Mouse (Mus musculus) CH12.LX (cell line): ENCODE measurements around the gene Ptbp3. TPM values are rescaled to one million over a fixed set of nuclear protein-coding genes. Genes with fewer than 3 reads are reported as not detected.

Experiments used
- DNase-seq: peaks from one replicate; pipeline ENCODE4 v3.0.0-alpha.2; 2013; ENCODE audit errors: extremely low read depth
- H3K27ac ChIP-seq: 2 replicates; pipeline ENCODE4 v1.5.1; 2012; ENCODE audit warnings: low read depth, mild to moderate bottlenecking, control low read depth, moderate library complexity; ENCODE audit not compliant: insufficient read depth
- H3K27me3 ChIP-seq: replicated peaks from 2 replicates; pipeline ENCODE3; 2012; ENCODE audit warnings: inconsistent platforms
- H3K36me3 ChIP-seq, 2 experiments: replicated peaks in 1 of 2; 2 replicates each; pipeline versions ENCODE3 to v1.6.1; 2012; ENCODE audit warnings: inconsistent platforms in 1 of 2, low read length in 1 of 2, mild to moderate bottlenecking in 1 of 2, mixed read lengths in 1 of 2, moderate library complexity in 1 of 2; ENCODE audit not compliant: control insufficient read depth in 1 of 2, insufficient read depth in 1 of 2
- H3K4me1 ChIP-seq, 2 experiments: 2 replicates each; pipeline ENCODE4 v1.6.1; 2012; ENCODE audit warnings: inconsistent platforms in 1 of 2, moderate library complexity in 1 of 2; ENCODE audit not compliant: insufficient read depth in 2 of 2, control insufficient read depth in 1 of 2
- H3K4me2 ChIP-seq: 2 replicates; pipeline ENCODE4 v1.6.1; 2012; ENCODE audit warnings: low read depth, mild to moderate bottlenecking, control low read depth; ENCODE audit not compliant: poor library complexity, insufficient read depth, severe bottlenecking
- H3K4me3 ChIP-seq, 3 experiments: fragments of 150-350 bp in 1 of 3; sonication (generic) in 1 of 3; replicated peaks in 1 of 3; 2 replicates each; pipeline versions ENCODE3 to v1.5.1; 2011 to 2012; ENCODE audit warnings: low read depth in 2 of 3, low read length in 2 of 3, mild to moderate bottlenecking in 2 of 3, moderate library complexity in 2 of 3, control low read depth in 1 of 3, improper control_type of control experiment in 1 of 3, inconsistent platforms in 1 of 3, mixed read lengths in 1 of 3; ENCODE audit not compliant: poor library complexity in 1 of 3
- H3K79me2 ChIP-seq: replicated peaks from 2 replicates; pipeline ENCODE4 v1.6.1; 2012; ENCODE audit warnings: mild to moderate bottlenecking, moderate library complexity; ENCODE audit not compliant: control insufficient read depth, poor library complexity, insufficient read depth, severe bottlenecking; ENCODE audit errors: extremely low read depth
- H3K9ac ChIP-seq: 2 replicates; pipeline ENCODE4 v1.6.1; 2012; ENCODE audit warnings: low read depth, mild to moderate bottlenecking, control low read depth, moderate library complexity; ENCODE audit not compliant: insufficient read depth
- H3K9me3 ChIP-seq: replicated peaks from 2 replicates; pipeline ENCODE3; 2012; ENCODE audit warnings: low read length, inconsistent platforms, mixed read lengths
- BHLHE40 ChIP-seq: IDR thresholded peaks from 2 replicates; pipeline ENCODE4 v1.6.1; 2011; ENCODE audit warnings: mild to moderate bottlenecking, low read depth, low read length, improper control_type of control experiment
- CHD1 ChIP-seq: IDR thresholded peaks from 2 replicates; pipeline ENCODE4 v1.6.1; 2012; ENCODE audit warnings: low read depth, low read length, improper control_type of control experiment, inconsistent platforms
- CHD2 ChIP-seq: IDR thresholded peaks from 2 replicates; pipeline ENCODE4 v1.6.1; 2011; ENCODE audit warnings: low read length, improper control_type of control experiment
- CTCF ChIP-seq, 2 experiments: IDR thresholded peaks in 1 of 2; conservative IDR thresholded peaks in 1 of 2; 2 replicates each; pipeline ENCODE4 v1.5.1; 2011 to 2012; ENCODE audit warnings: low read depth in 2 of 2, low read length in 2 of 2, improper control_type of control experiment in 1 of 2, inconsistent platforms in 1 of 2, mild to moderate bottlenecking in 1 of 2, moderate library complexity in 1 of 2
- ELF1 ChIP-seq: IDR thresholded peaks from 2 replicates; pipeline ENCODE4 v1.6.1; 2014; ENCODE audit warnings: low read depth, mild to moderate bottlenecking, inconsistent platforms, low read length, improper control_type of control experiment
- EP300 ChIP-seq: IDR thresholded peaks from 2 replicates; pipeline ENCODE4 v1.6.1; 2011; ENCODE audit warnings: low read length, improper control_type of control experiment
- ETS1 ChIP-seq: conservative IDR thresholded peaks from 2 replicates; pipeline ENCODE4 v1.6.1; 2012; ENCODE audit warnings: low read depth, mild to moderate bottlenecking, inconsistent platforms, low read length, improper control_type of control experiment, moderate library complexity
- GABPA ChIP-seq: IDR thresholded peaks from 2 replicates; pipeline ENCODE4 v1.6.1; 2012; ENCODE audit warnings: low read depth, low read length, improper control_type of control experiment, inconsistent platforms; ENCODE audit not compliant: insufficient replicate concordance
- HCFC1 ChIP-seq: IDR thresholded peaks from 2 replicates; pipeline ENCODE4 v1.6.1; 2012; ENCODE audit warnings: low read depth, mild to moderate bottlenecking, inconsistent platforms, low read length, improper control_type of control experiment
- IRF4 ChIP-seq: IDR thresholded peaks from 2 replicates; pipeline ENCODE4 v1.6.1; 2014; ENCODE audit warnings: low read depth, mild to moderate bottlenecking, inconsistent platforms, low read length, improper control_type of control experiment
- MAFK ChIP-seq: IDR thresholded peaks from 2 replicates; pipeline ENCODE4 v1.6.1; 2011; ENCODE audit warnings: low read length, improper control_type of control experiment; ENCODE audit not compliant: insufficient replicate concordance
- MAZ ChIP-seq: IDR thresholded peaks from 2 replicates; pipeline ENCODE4 v1.6.1; 2012; ENCODE audit warnings: low read depth, mild to moderate bottlenecking, inconsistent platforms, low read length, improper control_type of control experiment, moderate library complexity
- MEF2A ChIP-seq: IDR thresholded peaks from 2 replicates; pipeline ENCODE4 v1.6.1; 2014; ENCODE audit warnings: low read depth, mild to moderate bottlenecking, inconsistent platforms, low read length, improper control_type of control experiment, borderline replicate concordance
- MXI1 ChIP-seq: IDR thresholded peaks from 2 replicates; pipeline ENCODE4 v1.6.1; 2011; ENCODE audit warnings: mild to moderate bottlenecking, low read depth, low read length, improper control_type of control experiment
- MYC ChIP-seq: IDR thresholded peaks from 2 replicates; pipeline ENCODE4 v1.6.1; 2011; ENCODE audit warnings: low read depth, mild to moderate bottlenecking, improper control_type of control experiment, low read length
- NELFE ChIP-seq: IDR thresholded peaks from 2 replicates; pipeline ENCODE4 v1.6.1; 2011; ENCODE audit warnings: low read depth, low read length, improper control_type of control experiment
- NRF1 ChIP-seq: IDR thresholded peaks from 2 replicates; pipeline ENCODE4 v1.6.1; 2014; ENCODE audit warnings: low read depth, mild to moderate bottlenecking, inconsistent platforms, low read length, improper control_type of control experiment, moderate library complexity
- PAX5 ChIP-seq: IDR thresholded peaks from 2 replicates; pipeline ENCODE4 v1.6.1; 2012; ENCODE audit warnings: low read length, inconsistent platforms, mixed read lengths
- POLR2A ChIP-seq: IDR thresholded peaks from 2 replicates; pipeline ENCODE4 v1.6.1; 2011; ENCODE audit warnings: low read depth, mild to moderate bottlenecking, improper control_type of control experiment, low read length
- POLR2AphosphoS2 ChIP-seq: IDR thresholded peaks from 2 replicates; pipeline ENCODE4 v1.6.1; 2011; ENCODE audit warnings: low read depth, low read length, improper control_type of control experiment
- RAD21 ChIP-seq: IDR thresholded peaks from 2 replicates; pipeline ENCODE4 v1.6.1; 2011; ENCODE audit warnings: low read depth, mild to moderate bottlenecking, low read length, improper control_type of control experiment, moderate library complexity
- RCOR1 ChIP-seq: conservative IDR thresholded peaks from 2 replicates; pipeline ENCODE4 v1.6.1; 2012; ENCODE audit warnings: low read depth, mild to moderate bottlenecking, inconsistent platforms, low read length, improper control_type of control experiment
- SMC3 ChIP-seq: IDR thresholded peaks from 2 replicates; pipeline ENCODE4 v1.6.1; 2011; ENCODE audit warnings: low read depth, low read length, improper control_type of control experiment
- TBP ChIP-seq: conservative IDR thresholded peaks from 2 replicates; pipeline ENCODE4 v1.6.1; 2011; ENCODE audit warnings: low read depth, low read length, improper control_type of control experiment
- TCF12 ChIP-seq: IDR thresholded peaks from 2 replicates; pipeline ENCODE4 v1.6.1; 2014; ENCODE audit warnings: low read depth, mild to moderate bottlenecking, inconsistent platforms, low read length, improper control_type of control experiment
- UBTF ChIP-seq: IDR thresholded peaks from 2 replicates; pipeline ENCODE4 v1.6.1; 2012; ENCODE audit warnings: low read depth, mild to moderate bottlenecking, inconsistent platforms, low read length, improper control_type of control experiment, moderate library complexity
- USF1 ChIP-seq: IDR thresholded peaks from 2 replicates; pipeline ENCODE4 v1.6.1; 2014; ENCODE audit warnings: low read depth, mild to moderate bottlenecking, inconsistent platforms, low read length, improper control_type of control experiment
- USF2 ChIP-seq: conservative IDR thresholded peaks from 2 replicates; pipeline ENCODE4 v1.6.1; 2011; ENCODE audit warnings: low read depth, low read length, improper control_type of control experiment
- ZNF384 ChIP-seq: IDR thresholded peaks from 2 replicates; pipeline ENCODE4 v1.6.1; 2012; ENCODE audit warnings: low read depth, low read length, improper control_type of control experiment, inconsistent platforms
- dilution Hi-C: fragments of 300-500 bp; cut with MboI; formaldehyde crosslinking; loops from 2 replicates; pipeline ENCODE4 v1.14.3; 2020; ENCODE audit warnings: low sequenced_read_pairs; ENCODE audit not compliant: extremely low pct_unique_long_range_greater_than_20kb, extremely low pct_ligation_motif_present
- in situ Hi-C: fragments of 300-500 bp; cut with MboI; formaldehyde crosslinking; loops from 3 replicates; pipeline ENCODE4 v1.14.3; 2019; ENCODE audit warnings: low sequenced_read_pairs, low pct_ligation_motif_present, low pct_unique_long_range_greater_than_20kb, mixed read lengths
- polyA plus RNA-seq: library from polyadenylated mRNA; unstranded; fragments of >175 nt; gene quantifications from 2 replicates; pipeline ENCODE4 v1.2.1, GENCODE M21; 2012; ENCODE audit warnings: low read depth; ENCODE audit not compliant: insufficient read length
- total RNA-seq, 2 experiments: library from RNA; depleted of rRNA; stranded (reverse); fragments of 300-350 nt in 1 of 2; fragments of >200 nt in 1 of 2; gene quantifications; 2 replicates each; pipeline ENCODE4 v1.2.3; 2012 to 2014

Ptbp3 gene
- total and polyA plus RNA-seq, 3 experiments: 45.2 to 81.4 (median 48.1) TPM

GRCm38 (mm10) chr4:59441265-59441664 lies 107.9 kb downstream of the Ptbp3 start:
- H3K4me2 ChIP-seq: no peak overlapping the region
- dilution Hi-C loops (no loop called here), in situ Hi-C loops (no loop called here)
- H3K36me3 ChIP-seq: no peaks in the 10 kb centered on the region
- no peak overlapping the region for H3K9ac ChIP-seq
- H3K4me3 ChIP-seq: no peak overlapping the region
- DNase-seq: peak; percentile 39
- H3K4me1 ChIP-seq: peaks cover 13 to 51% of the 10 kb centered on the region in 2 experiments; a peak in 3 of 4 replicates
- no peak overlapping the region for H3K27ac ChIP-seq
- TF ChIP-seq MXI1: no peak
- no peak for TF ChIP-seq NRF1
- no peak for TF ChIP-seq GABPA
- no peak for TF ChIP-seq PAX5
- TF ChIP-seq USF2: no peak
- no peak for TF ChIP-seq MEF2A
- TF ChIP-seq MYC: no peak
- no peak for TF ChIP-seq CHD2
- TF ChIP-seq CHD1: no peak
- TF ChIP-seq HCFC1: no peak; the same call in 1 of the 2 replicates
- no peak for TF ChIP-seq UBTF
- peak; percentile 71 for TF ChIP-seq ELF1
- no peak for TF ChIP-seq POLR2AphosphoS2
- 0 out of 2 replicates have a peak, but pooled peaks have one; percentile 22 for TF ChIP-seq TBP
- peak; percentile 18; the same call in 1 of the 2 replicates for TF ChIP-seq USF1
- no peak for TF ChIP-seq RCOR1
- TF ChIP-seq ETS1: no peak
- TF ChIP-seq NELFE: no peak
- peak; percentile 38; the same call in 1 of the 2 replicates for TF ChIP-seq TCF12
- TF ChIP-seq EP300: peak; percentile 69; the same call in 1 of the 2 replicates
- TF ChIP-seq ZNF384: no peak
- TF ChIP-seq MAZ: no peak
- TF ChIP-seq MAFK: no peak
- TF ChIP-seq IRF4: peak; percentile 59; the same call in 1 of the 2 replicates
- no peak for TF ChIP-seq RAD21
- TF ChIP-seq BHLHE40: no peak
- no peak for TF ChIP-seq CTCF (conservative IDR thresholded peaks at IDR 0.05 in 1 of 2, IDR thresholded peaks at IDR 0.05 in 1 of 2; ENCODE audit: low read depth in 2 of 2, low read length in 2 of 2)
- TF ChIP-seq SMC3: no peak
- TF ChIP-seq POLR2A: peak; percentile 34
- TF ChIP-seq, all 38 proteins: peak for 7
- no peaks in the 10 kb centered on the region for H3K27me3 ChIP-seq
- no peaks in the 10 kb centered on the region for H3K79me2 ChIP-seq
- H3K9me3 ChIP-seq: peaks cover 5% of the 10 kb centered on the region
